Mouse (Mus musculus): Measurements from ENCODE around the gene Mettl23. TPM values are rescaled to one million over a fixed set of nuclear protein-coding genes. Genes with fewer than 3 reads are reported as not detected.

Gene Mettl23
- total and polyA plus RNA-seq, 2 experiments from 2014 or later: 63.2 to 77.1 TPM

- TF ChIP-seq EP300 (IDR thresholded peaks at IDR 0.05; ENCODE audit: low read depth) (no peak), CTCF (IDR thresholded peaks at IDR 0.05; ENCODE audit: low read depth) (no peak)
- Histone ChIP-seq H3K9ac (replicated peaks; ENCODE audit: low read depth, low read length) (no peak overlapping the region), H3K4me2 (ENCODE audit: low read depth, low read length) (no peak overlapping the region), H3K4me3 (ENCODE audit: low read depth, low read length) (no peak overlapping the region), H3K4me1 (ENCODE audit: control insufficient read depth, insufficient read depth) (peaks cover 7% of the 10 kb centered on the region; the same call in 1 of the 2 replicates), H3K9me3 (replicated peaks; ENCODE audit: control insufficient read depth, low read length) (no peaks in the 10 kb centered on the region), H3K36me3 (replicated peaks; ENCODE audit: control insufficient read depth, insufficient read depth, low read length) (0 out of 2 replicates have a peak, but pooled peaks cover 4% of the 10 kb centered on the region), H3K27me3 (ENCODE audit: control insufficient read depth, insufficient read depth, low read length) (no peaks in the 10 kb centered on the region), H3K27ac (ENCODE audit: low read depth) (0 out of 2 replicates have a peak overlapping the region, but pooled peaks have one; percentile 39)
- DNase-seq (ENCODE audit: low spot score): peak; percentile 32
- ATAC-seq (ENCODE audit: insufficient read depth, low read depth): peak; percentile 24; the same call in 1 of the 2 replicates
- 58% methylated on average over 7 of the region's 7 CpGs for WGBS
Measured at GRCm38 (mm10) chr11:116807116-116807515, 36.0 kb upstream of the Mettl23 start.

- Histone ChIP-seq H3K4me3 (ENCODE audit: low read depth, low read length) (no peak overlapping the region), H3K27me3 (ENCODE audit: control insufficient read depth, insufficient read depth, low read length) (no peaks in the 10 kb centered on the region), H3K4me2 (ENCODE audit: low read depth, low read length) (no peak overlapping the region), H3K27ac (ENCODE audit: low read depth) (peak overlapping the region; percentile 66), H3K36me3 (replicated peaks; ENCODE audit: control insufficient read depth, insufficient read depth, low read length) (0 out of 2 replicates have a peak, but pooled peaks cover 4% of the 10 kb centered on the region), H3K9ac (replicated peaks; ENCODE audit: low read depth, low read length) (no peak overlapping the region), H3K9me3 (replicated peaks; ENCODE audit: control insufficient read depth, low read length) (no peaks in the 10 kb centered on the region), H3K4me1 (ENCODE audit: control insufficient read depth, insufficient read depth) (peaks cover 8% of the 10 kb centered on the region; the same call in 1 of the 2 replicates)
- no peak for DNase-seq (ENCODE audit: low spot score)
- 68% methylated on average over 3 of the region's 3 CpGs for whole genome bisulfite sequencing
- no peak for ATAC-seq (ENCODE audit: insufficient read depth, low read depth)
- no peak for TF ChIP-seq CTCF (IDR thresholded peaks at IDR 0.05; ENCODE audit: low read depth)
- no peak for TF ChIP-seq EP300 (IDR thresholded peaks at IDR 0.05; ENCODE audit: low read depth)
Measured at GRCm38 (mm10) chr11:116807526-116807925, 35.6 kb upstream of the Mettl23 start.

GRCm38 (mm10) chr11:116807938-116808606 lies 35.0 kb upstream of the Mettl23 start:
- DNase-seq (ENCODE audit: low spot score) (peak; percentile 84), ATAC-seq (ENCODE audit: insufficient read depth, low read depth) (peak; percentile 38)
- H3K27me3 ChIP-seq (ENCODE audit: control insufficient read depth, insufficient read depth, low read length): no peaks in the 10 kb centered on the region
- TF ChIP-seq EP300 (IDR thresholded peaks at IDR 0.05; ENCODE audit: low read depth): no peak
- TF ChIP-seq CTCF (IDR thresholded peaks at IDR 0.05; ENCODE audit: low read depth): peak; percentile 97
- 21% methylated on average over 7 of the region's 7 CpGs for WGBS
- H3K4me2 ChIP-seq (ENCODE audit: low read depth, low read length): no peak overlapping the region
- H3K4me1 ChIP-seq (ENCODE audit: control insufficient read depth, insufficient read depth): peaks cover 14% of the 10 kb centered on the region
- no peaks in the 10 kb centered on the region for H3K9me3 ChIP-seq (replicated peaks; ENCODE audit: control insufficient read depth, low read length)
- H3K36me3 ChIP-seq (replicated peaks; ENCODE audit: control insufficient read depth, insufficient read depth, low read length): 0 out of 2 replicates have a peak, but pooled peaks cover 4% of the 10 kb centered on the region
- peak overlapping the region; percentile 66 for H3K27ac ChIP-seq (ENCODE audit: low read depth)
- no peak overlapping the region for H3K4me3 ChIP-seq (ENCODE audit: low read depth, low read length)
- H3K9ac ChIP-seq (replicated peaks; ENCODE audit: low read depth, low read length): no peak overlapping the region

DNA sequence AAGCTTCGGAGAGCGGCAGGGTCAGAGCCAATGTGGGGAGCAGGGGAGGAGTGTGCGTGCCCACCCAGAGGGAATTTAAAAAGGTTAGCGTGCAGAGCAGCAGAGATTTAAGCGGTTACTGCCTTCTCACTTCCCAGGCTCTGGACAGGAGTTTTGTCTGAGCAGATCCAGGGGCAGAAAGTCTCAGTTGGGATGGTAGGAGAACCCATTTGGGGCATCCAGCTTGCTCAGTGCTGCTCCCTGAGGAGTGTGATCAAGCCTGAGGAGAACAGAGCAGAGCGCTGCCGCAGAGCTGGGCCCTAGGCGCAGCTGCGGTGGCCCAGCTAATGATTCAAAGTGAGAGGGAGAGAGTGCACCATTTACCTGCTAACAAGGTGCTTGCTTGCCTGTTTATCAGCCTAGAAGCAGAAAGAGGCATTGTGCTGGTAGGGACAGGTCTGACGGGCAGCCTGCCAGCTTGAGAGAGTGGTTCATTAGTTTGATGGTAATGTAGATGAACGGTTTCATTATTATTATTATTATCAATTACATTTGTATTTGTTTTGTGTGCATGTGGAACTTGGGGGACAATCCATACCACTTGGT lies 34.2 kb upstream of the Mettl23 start:
- 78% methylated on average over 11 of the region's 11 CpGs for WGBS
- Histone ChIP-seq H3K27ac (ENCODE audit: low read depth) (no peak overlapping the region), H3K4me1 (ENCODE audit: control insufficient read depth, insufficient read depth) (peaks cover 22% of the 10 kb centered on the region), H3K36me3 (replicated peaks; ENCODE audit: control insufficient read depth, insufficient read depth, low read length) (0 out of 2 replicates have a peak, but pooled peaks cover 4% of the 10 kb centered on the region), H3K4me2 (ENCODE audit: low read depth, low read length) (no peak overlapping the region), H3K9me3 (replicated peaks; ENCODE audit: control insufficient read depth, low read length) (no peaks in the 10 kb centered on the region), H3K4me3 (ENCODE audit: low read depth, low read length) (no peak overlapping the region), H3K27me3 (ENCODE audit: control insufficient read depth, insufficient read depth, low read length) (no peaks in the 10 kb centered on the region), H3K9ac (replicated peaks; ENCODE audit: low read depth, low read length) (no peak overlapping the region)
- ATAC-seq (ENCODE audit: insufficient read depth, low read depth): no peak
- TF ChIP-seq CTCF (IDR thresholded peaks at IDR 0.05; ENCODE audit: low read depth): no peak
- no peak for TF ChIP-seq EP300 (IDR thresholded peaks at IDR 0.05; ENCODE audit: low read depth)
- DNase-seq (ENCODE audit: low spot score): no peak

DNA sequence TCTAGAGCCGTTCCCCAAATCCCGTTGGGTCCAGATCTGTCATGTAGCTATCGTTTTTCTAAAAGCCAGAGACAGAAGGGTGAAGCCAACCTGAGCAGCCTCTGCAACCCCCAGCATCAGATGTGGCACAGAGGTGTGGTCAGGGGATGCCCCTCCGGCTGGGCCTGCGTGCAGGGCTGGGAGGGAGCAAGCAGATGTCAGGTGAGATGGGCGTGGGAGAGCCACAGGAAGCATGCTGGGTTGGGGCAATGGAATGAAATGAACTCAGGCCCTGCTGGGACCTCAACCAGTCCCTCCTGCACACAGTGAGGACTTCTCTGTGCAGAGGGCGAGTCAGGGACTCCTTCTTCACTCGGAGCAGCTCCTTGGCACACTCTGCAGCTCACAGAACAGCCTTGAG lies 33.6 kb upstream of the Mettl23 start:
- DNase-seq (ENCODE audit: low spot score) (no peak), ATAC-seq (ENCODE audit: insufficient read depth, low read depth) (no peak)
- H3K27me3 ChIP-seq (ENCODE audit: control insufficient read depth, insufficient read depth, low read length): no peaks in the 10 kb centered on the region
- no peak overlapping the region for H3K27ac ChIP-seq (ENCODE audit: low read depth)
- H3K9me3 ChIP-seq (replicated peaks; ENCODE audit: control insufficient read depth, low read length): no peaks in the 10 kb centered on the region
- WGBS: 77% methylated on average over 8 of the region's 8 CpGs
- H3K36me3 ChIP-seq (replicated peaks; ENCODE audit: control insufficient read depth, insufficient read depth, low read length): 0 out of 2 replicates have a peak, but pooled peaks cover 4% of the 10 kb centered on the region
- no peak overlapping the region for H3K4me3 ChIP-seq (ENCODE audit: low read depth, low read length)
- no peak overlapping the region for H3K9ac ChIP-seq (replicated peaks; ENCODE audit: low read depth, low read length)
- TF ChIP-seq EP300 (IDR thresholded peaks at IDR 0.05; ENCODE audit: low read depth) (no peak), CTCF (IDR thresholded peaks at IDR 0.05; ENCODE audit: low read depth) (no peak)
- H3K4me1 ChIP-seq (ENCODE audit: control insufficient read depth, insufficient read depth): peaks cover 28% of the 10 kb centered on the region
- H3K4me2 ChIP-seq (ENCODE audit: low read depth, low read length): no peak overlapping the region

Data from heart, postnatal 0 days (tissue).